Mouse (Mus musculus) G1E (cell line): ENCODE data around the gene Rreb1.

Experiments used
- CTCF ChIP-seq: IDR thresholded peaks from 2 replicates; pipeline ENCODE4 v1.5.1; 2012; ENCODE audit warnings: low read depth, low read length, inconsistent platforms, mixed read lengths
- GATA1 ChIP-seq: IDR thresholded peaks from 2 replicates; pipeline ENCODE4 v1.6.1; 2012; ENCODE audit warnings: borderline replicate concordance, low read length, inconsistent platforms, mixed read lengths
- POLR2AphosphoS5 ChIP-seq: IDR thresholded peaks from 2 replicates; pipeline ENCODE4 v1.6.1; 2012; ENCODE audit warnings: low read depth, low read length, inconsistent platforms; ENCODE audit not compliant: insufficient replicate concordance
- TAL1 ChIP-seq: conservative IDR thresholded peaks from 2 replicates; pipeline ENCODE4 v1.6.1; 2012; ENCODE audit warnings: low read depth, low read length, inconsistent platforms, mixed read lengths

DNA sequence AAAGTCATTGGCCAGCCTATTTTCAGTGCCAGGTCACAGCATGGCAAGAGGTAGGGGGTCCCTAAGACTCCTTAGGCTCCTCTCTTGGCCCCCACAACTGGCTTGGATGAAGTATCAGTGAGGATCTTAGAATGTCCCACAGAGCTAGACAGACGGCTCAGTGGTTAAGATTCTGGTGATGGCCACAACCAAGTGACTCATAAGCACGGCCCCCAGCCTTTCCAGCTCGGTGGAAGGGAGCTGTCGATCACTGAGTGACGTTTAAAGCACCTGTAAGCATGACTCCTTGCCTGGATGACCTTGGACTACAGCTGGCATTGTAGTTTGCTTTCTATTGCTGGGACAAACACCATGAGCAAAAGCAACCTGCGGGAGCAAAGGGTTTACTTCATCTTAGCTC is 174.8 kb downstream of the Rreb1 start:
- TF ChIP-seq CTCF (no peak), GATA1 (no peak), TAL1 (no peak), POLR2AphosphoS5 (no peak)
